In the genomic region with DNA sequence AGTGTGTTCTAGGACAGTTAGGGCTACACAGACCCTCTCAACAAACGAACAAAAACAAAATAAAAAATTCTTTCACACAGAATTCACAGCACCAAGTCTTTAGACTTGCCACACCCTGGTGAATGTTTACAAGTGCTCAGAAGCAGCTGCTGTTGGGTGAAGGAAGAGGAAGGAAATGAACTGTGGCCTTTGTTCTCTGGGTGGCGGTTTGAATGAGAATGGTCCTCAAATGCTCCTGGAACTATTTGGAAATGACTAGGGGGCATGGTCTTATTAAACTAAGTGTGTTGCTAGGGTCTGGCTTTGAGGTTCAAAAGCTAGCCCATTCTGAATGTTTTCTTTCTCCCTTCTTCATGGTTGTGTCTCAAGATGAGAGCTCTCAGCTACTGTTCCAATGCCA, we compare ENCODE assay signal across 12 mouse cellular contexts. TPM values are rescaled to one million over a fixed set of nuclear protein-coding genes. Genes with fewer than 3 reads are reported as not detected.
DNase-seq lines count a peak whose midpoint lies in the region; ATAC-seq and TF ChIP-seq lines count a peak whose summit lies in the region.
"Had no signal": no experiment of that assay in that cellular context is flagged by ENCODE, and none has a peak within 500 bp of the region (broad histone marks: within the 10 kb centered on the region; RNA-seq: fewer than 3 reads in every experiment).

No protein-coding gene starts in this region.

- DNase-seq in kidney, adult 2 months = peak; percentile 17
- DNase-seq in induced T-regulatory cell, adult 2 months (ENCODE audit: low read depth) = peak; percentile 65
- DNase-seq in splenic B cell, adult 2 months (ENCODE audit: low read depth, low spot score) = peak; percentile 43
- DNase-seq in layer of hippocampus, adult 8-10 months (ENCODE audit: low spot score in 2 of 2) = no peak
- no peak for DNase-seq in left cerebral cortex, postnatal 36 days (ENCODE audit: low spot score in 2 of 2)
- no peak for DNase-seq in frontal cortex, adult 2 months (ENCODE audit: extremely low spot score in 1 of 2, low spot score in 1 of 2)
- DNase-seq: kidney, postnatal 14 days; midbrain, embryonic 14.5 days had no signal

- no peak overlapping the region for H3K27ac ChIP-seq in kidney, adult 2 months (ENCODE audit: insufficient read depth, low read depth, low read length)
- H3K27ac ChIP-seq in kidney, embryonic 16.5 days (ENCODE audit: low read length) = no peak overlapping the region
- peak overlapping the region; percentile 41 for H3K27ac ChIP-seq in ES-Bruce4 (ENCODE audit: insufficient read depth, low read length)
- H3K27ac ChIP-seq: forebrain, embryonic 13.5 days; heart, embryonic 15.5 days had no signal

- H3K36me3 ChIP-seq in kidney, adult 2 months (ENCODE audit: control insufficient read depth, insufficient read depth, low read length) = no peaks in the 10 kb centered on the region
- no peaks in the 10 kb centered on the region for H3K36me3 ChIP-seq in kidney, embryonic 16.5 days (ENCODE audit: insufficient read depth, low read length)
- H3K36me3 ChIP-seq in ES-Bruce4 (ENCODE audit: control insufficient read depth, insufficient read depth, low read length, poor library complexity, severe bottlenecking) = no peaks in the 10 kb centered on the region
- no peaks in the 10 kb centered on the region for H3K36me3 ChIP-seq in splenic B cell, adult 2 months (ENCODE audit: control insufficient read depth, insufficient read depth, low read length, poor library complexity, severe bottlenecking)
- H3K36me3 ChIP-seq: heart, embryonic 15.5 days had no signal

- no peaks in the 10 kb centered on the region; the same call in 1 of the 2 replicates for H3K4me1 ChIP-seq in kidney, adult 2 months (ENCODE audit: control insufficient read depth, insufficient read depth, low read length)
- H3K4me1 ChIP-seq in kidney, embryonic 16.5 days (ENCODE audit: insufficient read depth, low read length) = no peaks in the 10 kb centered on the region
- H3K4me1 ChIP-seq in ES-Bruce4 (ENCODE audit: control insufficient read depth, insufficient read depth, low read length) = peaks cover 9% of the 10 kb centered on the region
- H3K4me1 ChIP-seq: forebrain, embryonic 13.5 days had no signal

- no peak for ATAC-seq in kidney, embryonic 16.5 days (ENCODE audit: low FRiP score, low TSS enrichment)
- ATAC-seq: forebrain, embryonic 13.5 days had no signal

- H3K9me3 ChIP-seq in kidney, embryonic 16.5 days (ENCODE audit: low read length) = no peaks in the 10 kb centered on the region
- no peaks in the 10 kb centered on the region for H3K9me3 ChIP-seq in ES-Bruce4 (replicated peaks; ENCODE audit: control insufficient read depth, insufficient read depth, low read length, poor library complexity, severe bottlenecking)
- H3K9me3 ChIP-seq: forebrain, embryonic 13.5 days; heart, embryonic 15.5 days had no signal

- H3K4me3 ChIP-seq in kidney, adult 2 months (ENCODE audit: insufficient read depth, low read depth, low read length) = no peak overlapping the region
- no peak overlapping the region for H3K4me3 ChIP-seq in kidney, embryonic 16.5 days (ENCODE audit: low read length)
- H3K4me3 ChIP-seq in ES-Bruce4 (ENCODE audit: low read depth, low read length) = no peak overlapping the region
- H3K4me3 ChIP-seq: forebrain, embryonic 13.5 days; heart, embryonic 15.5 days had no signal

- no peak for TF ChIP-seq CTCF in kidney, adult 2 months (conservative IDR thresholded peaks at IDR 0.05; ENCODE audit: insufficient read depth, insufficient read length, low read depth, low read length)
- no peak for TF ChIP-seq CTCF in ES-Bruce4 (IDR thresholded peaks at IDR 0.05; ENCODE audit: low read depth, low read length)

- intact Hi-C loops in left cerebral cortex, postnatal 36 days (cut with DNase I) = no loop called here

- H3K27me3 ChIP-seq in kidney, adult 2 months (replicated peaks; ENCODE audit: control insufficient read depth, insufficient read depth, low read length) = no peaks in the 10 kb centered on the region
- H3K27me3 ChIP-seq in kidney, embryonic 16.5 days (ENCODE audit: insufficient read depth, low read length) = no peaks in the 10 kb centered on the region
- H3K27me3 ChIP-seq in ES-Bruce4 (ENCODE audit: control insufficient read depth, insufficient read depth, low read length, poor library complexity, severe bottlenecking) = no peaks in the 10 kb centered on the region
- no peaks in the 10 kb centered on the region for H3K27me3 ChIP-seq in splenic B cell, adult 2 months (ENCODE audit: control insufficient read depth, insufficient read depth, low read length, poor library complexity, severe bottlenecking)
- H3K27me3 ChIP-seq: forebrain, embryonic 13.5 days; heart, embryonic 15.5 days had no signal

- WGBS in kidney, adult 2 months = 47% methylated on average over 2 of the region's 2 CpGs
- 58% methylated on average over 2 of the region's 2 CpGs for WGBS in kidney, embryonic 16.5 days

- TF ChIP-seq POLR2A in kidney, adult 2 months (IDR thresholded peaks at IDR 0.05; ENCODE audit: low read depth, low read length) = no peak
- TF ChIP-seq POLR2A in ES-Bruce4 (IDR thresholded peaks at IDR 0.05; ENCODE audit: insufficient read depth, low read length) = no peak

- no peak overlapping the region for H3K9ac ChIP-seq in kidney, embryonic 16.5 days (replicated peaks; ENCODE audit: low read length)
- no peak overlapping the region for H3K9ac ChIP-seq in ES-Bruce4 (ENCODE audit: low read depth, poor library complexity, severe bottlenecking)
- H3K9ac ChIP-seq: forebrain, embryonic 13.5 days; heart, embryonic 15.5 days had no signal

- H3K4me2 ChIP-seq in kidney, embryonic 16.5 days (replicated peaks; ENCODE audit: low read depth, low read length) = no peak overlapping the region
- H3K4me2 ChIP-seq: forebrain, embryonic 13.5 days; heart, embryonic 15.5 days had no signal

- TF ChIP-seq EP300 in ES-Bruce4 (IDR thresholded peaks at IDR 0.05; ENCODE audit: insufficient read depth, low read depth, low read length) = no peak

RNA-seq across cellular contexts. Expression of gene Zdhhc20, which starts 18.4 kb away (rescaled TPM):
- 2.6 and 3.7 TPM in 2 replicates for polyA plus RNA-seq in kidney, adult 2 months (2012; rRNA removed)
- 64.9 and 67.9 TPM in 2 replicates for polyA plus RNA-seq in kidney, embryonic 16.5 days (2015; fragmentation: Nextera tagmentation; extraction: Ambion mirVana)
- 42.0 and 51.5 TPM in 2 replicates for polyA plus RNA-seq in ES-Bruce4 (2011; ENCODE audit: insufficient read depth, insufficient read length, low read depth, missing spikeins)
- total RNA-seq in layer of hippocampus, adult 8-10 months (2022) = 10 to 100 TPM; 43.9 to 48.4 (median 46.2) TPM
- 10 to 100 TPM; 31.0 to 42.4 TPM for total RNA-seq in left cerebral cortex, postnatal 36 days (2021)
- 26.9 and 30.9 TPM in 2 replicates for polyA plus RNA-seq in frontal cortex, adult 2 months (2012; rRNA removed)

Comparison
In these comparisons a context has a peak if more than half of its experiments do, and no peak if none do; other contexts are left out.
1. DNase-seq: peak in kidney, adult 2 months (single experiment), induced T-regulatory cell, adult 2 months (single experiment) and splenic B cell, adult 2 months (single experiment); none in layer of hippocampus, adult 8-10 months (0 of 2), left cerebral cortex, postnatal 36 days (0 of 2) and frontal cortex, adult 2 months (0 of 2).